Mouse (Mus musculus) cerebellum, adult 2 months (tissue): Measurements from ENCODE around the gene Il10. TPM values are rescaled to one million over a fixed set of nuclear protein-coding genes. Genes with fewer than 3 reads are reported as not detected.

Source experiments
- DNase-seq, 2 experiments: peaks; one replicate each; pipeline ENCODE4 v3.0.0; 2021
- H3K27ac ChIP-seq: fragments of 200-500 bp; 2 replicates; pipeline ENCODE4 v1.5.1; 2012; ENCODE audit warnings: low read length, control low read depth, inconsistent platforms; ENCODE audit not compliant: insufficient read depth
- H3K27me3 ChIP-seq: fragments of 200-500 bp; 2 replicates; pipeline ENCODE4 v1.6.1; 2012; ENCODE audit warnings: inconsistent platforms, mild to moderate bottlenecking, low read length, moderate library complexity; ENCODE audit not compliant: control insufficient read depth, insufficient read depth
- H3K4me1 ChIP-seq: fragments of 200-500 bp; 2 replicates; pipeline ENCODE4 v1.6.1; 2011; ENCODE audit warnings: low read length; ENCODE audit not compliant: control insufficient read depth, insufficient read depth
- H3K4me3 ChIP-seq: fragments of 200-500 bp; replicated peaks from 2 replicates; pipeline ENCODE3; 2011; ENCODE audit warnings: mild to moderate bottlenecking, low read depth, low read length, control low read depth; ENCODE audit not compliant: insufficient read depth
- CTCF ChIP-seq: fragments of 200-500 bp; IDR thresholded peaks from 2 replicates; pipeline ENCODE4 v1.5.1; 2011; ENCODE audit warnings: low read depth, mild to moderate bottlenecking, control low read depth, low read length, moderate library complexity, borderline replicate concordance; ENCODE audit not compliant: insufficient read depth
- POLR2A ChIP-seq: fragments of 200-500 bp; IDR thresholded peaks from 2 replicates; pipeline ENCODE4 v1.6.1; 2011; ENCODE audit warnings: low read length, control low read depth, borderline replicate concordance; ENCODE audit not compliant: insufficient read depth
- WGBS: fragments of 180-500 bp; shearing (Covaris S2); methylation state at CpG from one replicate; pipeline ENCODE4 v1.1.7; 2018; 5-methylcytosine and 5-hydroxymethylcytosine counted together
- polyA plus RNA-seq: library from polyadenylated mRNA; depleted of rRNA; stranded (reverse); fragments of >200 nt; gene quantifications from 2 replicates; pipeline ENCODE4 v1.2.3, GENCODE M21; 2012; rRNA removed

Gene Il10
- not detected in 2 replicates for polyA plus RNA-seq

GRCm38 (mm10) chr1:131019492-131020098, at the start of gene Il10:
Gene Il10, plus strand, starts transcription at chr1:131019845.
- Histone ChIP-seq H3K27me3 (no peaks in the 10 kb centered on the region), H3K27ac (no peak within 1 kb of the TSS), H3K4me3 (no peak within 1 kb of the TSS), H3K4me1 (peaks cover 9% of the 10 kb centered on the region; the same call in 1 of the 2 replicates)
- TF ChIP-seq CTCF (no peak), POLR2A (no peak)
- no peak for DNase-seq
- 88% methylated on average over 8 of the region's 8 CpGs for WGBS

- WGBS, result 66% methylated on average over 1 of the region's 1 CpGs
- TF ChIP-seq POLR2A (no peak), CTCF (peak; percentile 73)
- DNase-seq, result peak; percentile 36 to 38
- Histone ChIP-seq H3K4me3 (no peak overlapping the region), H3K27ac (no peak overlapping the region), H3K27me3 (no peaks in the 10 kb centered on the region; the same call in 1 of the 2 replicates), H3K4me1 (no peaks in the 10 kb centered on the region)
These were observed 40.2 kb upstream of the Il10 start for GRCm38 (mm10) chr1:130979455-130979854.

- Histone ChIP-seq H3K27ac (no peak overlapping the region), H3K4me3 (no peak overlapping the region), H3K4me1 (no peaks in the 10 kb centered on the region), H3K27me3 (no peaks in the 10 kb centered on the region; the same call in 1 of the 2 replicates)
- peak in 1 of 2 experiments; percentile 4 for DNase-seq
- TF ChIP-seq CTCF (peak; percentile 41; the same call in 1 of the 2 replicates), POLR2A (no peak)
- WGBS, result 63% methylated on average over 7 of the region's 7 CpGs
These were observed 35.2 kb upstream of the Il10 start for GRCm38 (mm10) chr1:130984441-130984840.

GRCm38 (mm10) chr1:130987001-130987400, 32.6 kb upstream of the Il10 start:
- TF ChIP-seq POLR2A (no peak), CTCF (no peak)
- H3K4me1 ChIP-seq, result no peaks in the 10 kb centered on the region
- 86% methylated on average over 5 of the region's 5 CpGs for WGBS
- H3K4me3 ChIP-seq, result no peak overlapping the region
- DNase-seq, result no peak
- no peaks in the 10 kb centered on the region for H3K27me3 ChIP-seq
- no peak overlapping the region for H3K27ac ChIP-seq

- Histone ChIP-seq H3K4me3 (no peak overlapping the region), H3K4me1 (no peaks in the 10 kb centered on the region), H3K27me3 (no peaks in the 10 kb centered on the region), H3K27ac (no peak overlapping the region)
- no peak for DNase-seq
- TF ChIP-seq CTCF, result no peak
- no peak for TF ChIP-seq POLR2A
These were observed 32.2 kb upstream of the Il10 start for GRCm38 (mm10) chr1:130987418-130987817.

GRCm38 (mm10) chr1:130989331-130989730, 30.3 kb upstream of the Il10 start:
- Histone ChIP-seq H3K4me1 (no peaks in the 10 kb centered on the region), H3K4me3 (no peak overlapping the region), H3K27ac (no peak overlapping the region), H3K27me3 (no peaks in the 10 kb centered on the region)
- TF ChIP-seq CTCF (no peak), POLR2A (no peak)
- WGBS, result 94% methylated on average over 3 of the region's 3 CpGs
- DNase-seq, result no peak

- H3K27me3 ChIP-seq, result no peaks in the 10 kb centered on the region
- WGBS, result 91% methylated on average over 1 of the region's 1 CpGs
- TF ChIP-seq POLR2A, result no peak
- no peak for TF ChIP-seq CTCF
- no peaks in the 10 kb centered on the region for H3K4me1 ChIP-seq
- no peak overlapping the region for H3K27ac ChIP-seq
- no peak overlapping the region for H3K4me3 ChIP-seq
- DNase-seq, result no peak
These were observed 29.2 kb upstream of the Il10 start for GRCm38 (mm10) chr1:130990448-130990847.

- 84% methylated on average over 9 of the region's 9 CpGs for WGBS
- Histone ChIP-seq H3K4me3 (no peak overlapping the region), H3K27me3 (no peaks in the 10 kb centered on the region), H3K4me1 (no peaks in the 10 kb centered on the region), H3K27ac (no peak overlapping the region)
- TF ChIP-seq CTCF (no peak), POLR2A (no peak)
- DNase-seq, result no peak
These were observed 26.0 kb upstream of the Il10 start for GRCm38 (mm10) chr1:130993574-130994154.
